In genomic region chr17:4891576-4891975, GRCm38 (mm10) we compare ENCODE assay signal across 15 mouse cellular contexts.
DNase-seq lines count a peak whose midpoint lies in the region.
"Had no signal": no experiment of that assay in that cellular context is flagged by ENCODE, and none has a peak within 500 bp of the region (broad histone marks: within the 10 kb centered on the region; RNA-seq: fewer than 3 reads in every experiment).

No protein-coding gene starts in this region.

- intact Hi-C loops in heart, postnatal 10 days (cut with DNase I) = no loop called here
- intact Hi-C loops in heart, postnatal 25 days (cut with DNase I) = no loop called here

- DNase-seq in heart, adult 18-20 months = peak; percentile 36 to 46
- no peak for DNase-seq in heart, adult 8-10 months (ENCODE audit: low spot score)
- peak; percentile 54 for DNase-seq in kidney, postnatal 10 days
- no peak for DNase-seq in kidney, adult 9 months
- DNase-seq in heart, postnatal 10 days = peak; percentile 27 to 51
- DNase-seq in heart, postnatal 25 days (ENCODE audit: low spot score) = peak; percentile 26
- DNase-seq in frontal cortex, postnatal 25 days (ENCODE audit: low spot score in 2 of 2) = no peak
- no peak for DNase-seq in urinary bladder, adult 18-20 months (ENCODE audit: low spot score in 2 of 2)
- DNase-seq: adrenal gland, postnatal 10 days; adrenal gland, postnatal 36 days; B cell, adult 2 months; cerebellum, adult 18-20 months; cerebellum, adult 9-10 months; cerebellum, postnatal 14 days; gastrocnemius, postnatal 25 days had no signal

Comparison
In these comparisons a context has a peak if more than half of its experiments do, and no peak if none do; other contexts are left out.
1. DNase-seq: peak in heart, adult 18-20 months (2 of 2), kidney, postnatal 10 days (single experiment), heart, postnatal 10 days (2 of 2) and heart, postnatal 25 days (single experiment); none in heart, adult 8-10 months (single experiment), kidney, adult 9 months (single experiment), frontal cortex, postnatal 25 days (0 of 2) and urinary bladder, adult 18-20 months (0 of 2).